Mouse (Mus musculus) mammary gland, adult 2 months (tissue): Measurements from ENCODE around the gene Cbfb. TPM values are rescaled to one million over a fixed set of nuclear protein-coding genes. Genes with fewer than 3 reads are reported as not detected.

Experiments used
- polyA plus RNA-seq: library from polyadenylated mRNA; depleted of rRNA; stranded (reverse); fragments of >200 nt; gene quantifications from 2 replicates; pipeline ENCODE4 v1.2.3, GENCODE M21; 2012; ENCODE audit warnings: low replicate concordance; rRNA removed

Gene Cbfb
- polyA plus RNA-seq, result 10.1 and 12.8 TPM in 2 replicates

DNA sequence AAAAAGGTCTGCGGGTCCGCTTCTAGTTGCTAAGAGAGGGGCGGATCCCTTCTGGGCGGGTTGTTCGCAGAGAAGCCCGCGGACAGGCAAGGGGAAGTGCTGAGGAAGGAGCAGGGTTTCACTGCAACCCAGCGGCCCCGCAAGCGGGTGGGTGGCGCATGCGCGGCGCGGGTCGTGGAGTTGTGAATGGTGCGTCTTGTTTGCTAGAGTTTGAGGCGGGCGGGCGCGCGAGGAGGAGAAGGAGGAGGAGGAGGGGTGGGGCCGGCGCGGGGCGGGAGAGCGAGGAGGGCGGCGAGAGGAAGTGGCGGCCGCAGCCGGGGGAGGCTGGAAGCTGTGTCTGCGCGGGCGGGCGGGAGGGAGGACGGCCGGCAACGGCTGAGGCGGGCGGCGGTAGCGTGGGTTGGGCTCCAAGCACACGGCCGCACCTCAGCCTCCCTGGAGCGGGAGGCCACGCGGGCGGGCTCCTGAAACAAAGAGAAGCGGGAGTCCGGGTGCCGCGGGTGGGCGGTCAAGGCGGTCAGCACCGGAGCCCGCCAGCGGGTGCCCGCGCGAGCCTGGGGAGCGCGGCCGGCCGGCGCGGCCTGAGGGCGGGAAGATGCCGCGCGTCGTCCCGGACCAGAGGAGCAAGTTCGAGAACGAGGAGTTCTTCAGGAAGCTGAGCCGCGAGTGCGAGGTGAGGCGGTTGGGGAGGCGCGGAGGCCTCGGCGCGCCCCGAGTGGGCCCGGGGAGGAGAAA lies at the start of gene Cbfb:
TSS of gene Cbfb (plus strand) at position 294 of the 735 bp plus-strand sequence.

DNA sequence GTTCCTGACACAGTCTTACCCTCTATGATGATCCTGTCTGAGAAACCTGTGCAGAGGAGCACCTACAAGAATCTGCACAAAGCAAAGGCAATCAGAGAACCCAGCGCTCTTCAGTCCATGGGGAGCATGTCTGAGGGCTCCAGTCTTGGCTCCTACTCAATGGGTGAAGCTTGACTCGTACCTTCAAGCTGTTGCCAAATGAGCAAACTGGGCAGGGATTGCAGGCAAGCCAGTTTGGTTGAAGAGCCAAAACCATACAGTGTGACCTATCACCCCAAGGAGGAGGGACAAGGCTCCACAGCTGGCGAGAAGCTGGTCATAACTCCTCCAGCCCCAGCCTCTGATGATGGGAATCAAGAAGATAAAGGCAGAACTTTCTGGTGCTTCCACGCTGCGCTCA lies 39.0 kb upstream of the Cbfb start, which contains the start of gene Ces4a:
TSS of gene Ces4a (plus strand) at position 292 of the 400 bp plus-strand sequence.

DNA sequence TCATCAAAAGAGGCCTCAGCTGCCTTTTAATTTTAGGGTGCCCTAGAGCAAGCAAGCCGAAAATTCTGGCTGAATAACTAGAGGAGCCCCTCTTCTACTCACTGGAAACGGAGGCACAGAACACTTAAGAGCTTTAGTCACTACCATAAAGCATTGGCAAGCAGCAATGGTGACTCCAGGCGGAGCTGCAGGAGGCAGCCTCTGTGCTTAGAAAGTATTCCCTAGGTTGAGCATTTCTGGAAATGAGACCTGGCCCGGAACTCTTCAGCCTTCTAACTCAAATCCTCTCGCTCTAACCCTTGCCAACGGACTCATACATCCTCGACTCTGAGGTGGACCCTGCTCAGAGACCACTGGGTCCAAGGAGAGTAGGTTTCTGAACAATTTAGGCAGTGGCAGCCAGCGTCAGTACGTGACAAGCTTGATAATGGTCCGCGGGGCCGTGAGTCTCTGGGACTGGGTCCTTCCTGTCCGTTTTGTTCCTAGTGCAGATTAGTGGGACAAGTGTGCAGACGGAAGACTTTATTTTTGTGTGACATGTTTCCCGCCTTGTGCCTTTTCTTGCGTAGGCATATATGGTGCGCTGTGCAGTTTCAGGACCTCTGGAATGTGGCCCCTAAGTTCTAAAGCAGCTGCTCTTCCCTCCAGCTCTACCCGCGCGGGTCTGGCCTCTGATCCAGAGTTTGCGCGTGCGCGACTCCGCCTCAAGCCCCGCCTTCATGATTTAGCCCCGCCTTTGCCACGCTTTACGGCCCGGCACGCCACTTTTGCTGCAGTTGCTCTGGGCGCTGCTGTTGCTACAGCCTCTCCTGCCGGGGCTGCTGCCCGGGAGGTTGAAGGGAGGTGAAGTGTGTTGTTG lies 54.2 kb downstream of the Cbfb start, which contains the start of gene D230025D16Rik:
TSS of gene D230025D16Rik (plus strand) at position 733 of the 859 bp plus-strand sequence.

DNA sequence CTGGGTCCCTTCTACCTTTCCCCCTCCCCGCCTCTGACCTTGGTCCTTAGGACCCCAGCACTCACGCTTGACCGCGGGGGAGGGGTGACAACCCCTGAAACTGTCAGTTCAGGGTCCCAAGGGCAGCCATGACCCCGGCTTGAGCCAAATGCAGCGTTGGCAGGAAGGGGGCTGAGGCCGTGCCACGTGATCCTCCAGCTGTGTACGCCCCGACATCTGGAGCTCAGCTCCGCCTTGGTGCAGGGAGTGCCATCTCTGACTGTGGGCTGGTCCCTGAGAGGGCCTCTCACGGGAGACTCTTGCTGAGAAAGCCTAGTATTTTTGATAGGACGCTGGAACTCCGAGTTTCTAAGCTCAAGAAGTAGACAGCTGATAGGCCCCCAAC lies 84.5 kb downstream of the Cbfb start, which contains the start of gene B3gnt9:
TSS of gene B3gnt9 (minus strand) at position 188 of the 385 bp plus-strand sequence.

DNA sequence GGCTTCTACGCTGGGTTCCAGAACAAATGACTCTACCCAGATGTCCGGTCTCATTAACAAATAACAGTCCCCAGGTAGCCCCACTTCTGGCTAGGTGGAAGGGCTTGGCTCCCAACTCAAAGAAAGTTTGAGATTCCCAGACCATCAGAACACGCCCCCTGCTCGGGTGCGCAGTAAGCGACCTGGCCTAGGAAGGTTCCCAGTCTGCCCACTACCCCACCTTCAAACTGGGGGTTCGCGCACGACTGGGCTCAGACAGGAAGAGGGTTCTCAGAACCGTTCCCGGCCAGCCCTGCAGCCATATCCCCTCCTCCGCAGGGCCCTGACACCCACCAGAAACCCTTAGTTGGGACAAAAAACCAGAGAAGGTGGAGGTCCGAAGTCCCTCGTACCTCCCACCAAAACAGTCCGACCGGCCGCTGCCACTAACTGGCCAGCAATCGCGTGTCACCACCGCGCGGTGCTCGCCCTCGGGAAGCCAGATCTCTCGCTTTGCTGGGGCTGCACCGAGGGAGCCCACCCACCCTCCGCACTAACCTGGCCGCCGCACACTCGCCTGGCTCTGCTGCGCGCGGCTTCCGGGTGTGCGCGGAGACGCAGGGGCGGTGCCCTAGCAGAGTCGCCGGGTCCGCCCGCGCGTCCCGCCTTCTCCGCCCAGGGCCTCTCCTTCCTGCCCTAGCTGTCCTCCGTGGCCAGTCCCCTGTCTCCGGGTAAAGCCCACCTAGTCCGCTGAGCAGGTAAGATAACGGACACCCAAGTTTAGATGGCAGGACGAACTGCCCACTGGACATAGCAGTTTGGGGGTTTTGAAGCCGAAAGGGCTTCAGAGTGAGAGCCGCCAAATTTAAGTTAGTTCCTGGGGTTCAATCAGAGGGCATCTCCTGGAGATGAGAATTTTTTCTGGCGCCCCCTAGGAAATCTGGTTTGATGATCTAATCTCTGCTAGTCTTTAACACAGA lies 93.8 kb downstream of the Cbfb start, which contains the start of the genes Tradd and Fbxl8:
TSS of gene Tradd (minus strand) at position 586 of the 959 bp plus-strand sequence.
TSS of gene Fbxl8 (plus strand) at position 625 of the 959 bp plus-strand sequence.

Other genes starting within 250 kb of the Cbfb start
- 2.7 and 3.3 TPM in 2 replicates for gene Ces2e, start 244.4 kb upstream of the Cbfb start, polyA plus RNA-seq
- gene Ces2f, start 223.3 kb upstream of the Cbfb start, polyA plus RNA-seq, result 0.24 TPM in 1 of 2 replicates, not detected in the other
- 9.3 and 14.9 TPM in 2 replicates for gene Ces2g, start 209.0 kb upstream of the Cbfb start, polyA plus RNA-seq
- not detected in 2 replicates for gene Ces2h, start 169.8 kb upstream of the Cbfb start, polyA plus RNA-seq
- 0.06 and 3.1 TPM in 2 replicates for gene Ces3a, start 122.1 kb upstream of the Cbfb start, polyA plus RNA-seq
- gene Ces3b, start 86.9 kb upstream of the Cbfb start, polyA plus RNA-seq, result 1.4 TPM in 1 of 2 replicates, not detected in the other
- 0.83 TPM in 1 of 2 replicates, not detected in the other for gene Ces4a, start 38.9 kb upstream of the Cbfb start, polyA plus RNA-seq
- gene D230025D16Rik, start 54.5 kb downstream of the Cbfb start, polyA plus RNA-seq, result 21.3 and 32.9 TPM in 2 replicates
- 20.0 and 42.4 TPM in 2 replicates for gene B3gnt9, start 84.5 kb downstream of the Cbfb start, polyA plus RNA-seq
- gene Tradd, start 93.9 kb downstream of the Cbfb start, polyA plus RNA-seq, result 14.7 and 29.5 TPM in 2 replicates
- 13.6 and 27.9 TPM in 2 replicates for gene Fbxl8, start 94.0 kb downstream of the Cbfb start, polyA plus RNA-seq
- gene Hsf4, start 99.1 kb downstream of the Cbfb start, polyA plus RNA-seq, result 5.7 and 7.1 TPM in 2 replicates
- 10.8 and 11.1 TPM in 2 replicates for gene Nol3, start 105.5 kb downstream of the Cbfb start, polyA plus RNA-seq
- gene 4931428F04Rik, start 119.2 kb downstream of the Cbfb start, polyA plus RNA-seq, result 4.1 and 4.6 TPM in 2 replicates
- 12.2 and 13.7 TPM in 2 replicates for gene Exoc3l, start 125.4 kb downstream of the Cbfb start, polyA plus RNA-seq
- gene E2f4, start 127.0 kb downstream of the Cbfb start, polyA plus RNA-seq, result 138 and 144 TPM in 2 replicates
- gene Elmo3, start 134.9 kb downstream of the Cbfb start, polyA plus RNA-seq, result 21.8 and 24.6 TPM in 2 replicates
- gene Lrrc29, start 155.6 kb downstream of the Cbfb start, polyA plus RNA-seq, result 9.4 and 10.4 TPM in 2 replicates
- 90.7 and 97.1 TPM in 2 replicates for gene Tmem208, start 155.7 kb downstream of the Cbfb start, polyA plus RNA-seq
- gene Fhod1, start 177.3 kb downstream of the Cbfb start, polyA plus RNA-seq, result 32.0 and 32.7 TPM in 2 replicates
- 5.3 TPM in 2 replicates for gene Slc9a5, start 178.2 kb downstream of the Cbfb start, polyA plus RNA-seq
- 0.96 and 1.4 TPM in 2 replicates for gene Plekhg4, start 202.6 kb downstream of the Cbfb start, polyA plus RNA-seq
- gene Kctd19, start 242.8 kb downstream of the Cbfb start, polyA plus RNA-seq, result 0.22 and 0.29 TPM in 2 replicates
- 1.2 and 2.4 TPM in 2 replicates for gene Lrrc36, start 242.9 kb downstream of the Cbfb start, polyA plus RNA-seq